ENCODE assay signal across 20 mouse cellular contexts in the genomic region with DNA sequence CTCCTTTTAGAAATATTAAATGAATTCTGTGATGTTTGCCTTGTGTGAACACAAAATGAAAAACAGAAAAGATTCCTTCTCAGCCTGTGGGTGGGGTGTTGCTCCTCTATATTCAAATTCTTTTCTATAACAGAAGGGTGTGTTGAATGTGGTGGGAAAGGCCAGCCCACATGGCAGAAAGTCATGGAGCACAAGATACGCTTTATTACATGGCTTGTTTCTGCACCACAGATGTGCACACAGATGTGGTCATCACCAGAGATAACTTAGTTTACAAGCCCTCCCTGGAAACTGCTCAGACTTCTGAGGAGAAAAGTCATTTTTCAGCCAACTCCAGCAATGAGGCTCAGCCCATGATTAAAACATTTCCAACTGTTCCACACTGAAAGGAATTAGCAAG.
DNase-seq lines count a peak whose midpoint lies in the region; ATAC-seq lines count a peak whose summit lies in the region.
"Had no signal": no experiment of that assay in that cellular context is flagged by ENCODE, and none has a peak within 500 bp of the region (broad histone marks: within the 10 kb centered on the region; RNA-seq: fewer than 3 reads in every experiment).

No protein-coding gene starts in this region.

- whole genome bisulfite sequencing in heart, embryonic 12.5 days: 68% methylated on average over 1 of the region's 1 CpGs
- 94% methylated on average over 1 of the region's 1 CpGs for WGBS in midbrain, embryonic 10.5 days

- no peak overlapping the region for H3K4me3 ChIP-seq in heart, embryonic 12.5 days
- no peak overlapping the region for H3K4me3 ChIP-seq in midbrain, embryonic 10.5 days
- H3K4me3 ChIP-seq: erythroblast, embryonic 14.5 days; forebrain, embryonic 13.5 days; heart, embryonic 13.5 days; liver, embryonic 12.5 days had no signal

- no peaks in the 10 kb centered on the region for H3K36me3 ChIP-seq in heart, embryonic 12.5 days
- no peaks in the 10 kb centered on the region for H3K36me3 ChIP-seq in midbrain, embryonic 10.5 days
- H3K36me3 ChIP-seq: heart, embryonic 13.5 days; liver, embryonic 12.5 days had no signal

- peak; percentile 96 for DNase-seq in heart, adult 11 months
- peak; percentile 50 for DNase-seq in 3T3-L1 (ENCODE audit: low read depth, low spot score)
- DNase-seq in gastrocnemius, adult 8-10 months (ENCODE audit: low spot score in 2 of 2): peak; percentile 13 to 37
- DNase-seq in heart, postnatal 14 days: peak; percentile 19 to 30
- DNase-seq in left cerebral cortex, postnatal 25 days (ENCODE audit: low spot score in 2 of 2): no peak
- no peak for DNase-seq in embryo, embryonic 10.5 days (ENCODE audit: low spot score)
- DNase-seq in midbrain, embryonic 10.5 days (ENCODE audit: low spot score): no peak
- DNase-seq: cerebellum, adult 2 months; cerebellum, postnatal 36 days; kidney, adult 18-20 months; lung, adult 2 months; lung, postnatal 4 days; thymus, postnatal 14 days had no signal

- no peaks in the 10 kb centered on the region for H3K4me1 ChIP-seq in heart, embryonic 12.5 days (replicated peaks)
- H3K4me1 ChIP-seq in midbrain, embryonic 10.5 days: no peaks in the 10 kb centered on the region
- H3K4me1 ChIP-seq: forebrain, embryonic 13.5 days; heart, embryonic 13.5 days; liver, embryonic 12.5 days had no signal

- intact Hi-C loops in heart, postnatal 14 days (cut with DNase I): no loop called here
- intact Hi-C loops in left cerebral cortex, postnatal 25 days (cut with DNase I): no loop called here

- no peaks in the 10 kb centered on the region for H3K9me3 ChIP-seq in heart, embryonic 12.5 days (replicated peaks)
- H3K9me3 ChIP-seq in midbrain, embryonic 10.5 days (replicated peaks): no peaks in the 10 kb centered on the region
- H3K9me3 ChIP-seq: forebrain, embryonic 13.5 days; heart, embryonic 13.5 days; liver, embryonic 12.5 days had no signal

- H3K27me3 ChIP-seq in heart, embryonic 12.5 days (replicated peaks): no peaks in the 10 kb centered on the region
- H3K27me3 ChIP-seq in midbrain, embryonic 10.5 days (ENCODE audit: low read depth, poor library complexity, severe bottlenecking): no peaks in the 10 kb centered on the region
- H3K27me3 ChIP-seq: CH12.LX; forebrain, embryonic 13.5 days; heart, embryonic 13.5 days; liver, embryonic 12.5 days had no signal

- H3K27ac ChIP-seq in heart, embryonic 12.5 days (ENCODE audit: poor library complexity, severe bottlenecking): no peak overlapping the region
- no peak overlapping the region for H3K27ac ChIP-seq in midbrain, embryonic 10.5 days (replicated peaks)
- H3K27ac ChIP-seq: forebrain, embryonic 13.5 days; heart, embryonic 13.5 days; kidney, postnatal 0 days; liver, embryonic 12.5 days had no signal

- H3K9ac ChIP-seq in heart, embryonic 12.5 days: no peak overlapping the region
- H3K9ac ChIP-seq: forebrain, embryonic 13.5 days; heart, embryonic 13.5 days; liver, embryonic 12.5 days had no signal

- ATAC-seq in heart, embryonic 12.5 days (ENCODE audit: insufficient number of reproducible peaks, low FRiP score): no peak
- ATAC-seq: forebrain, embryonic 13.5 days; liver, embryonic 12.5 days had no signal

- H3K4me2 ChIP-seq in heart, embryonic 12.5 days: no peak overlapping the region
- H3K4me2 ChIP-seq: forebrain, embryonic 13.5 days; heart, embryonic 13.5 days; liver, embryonic 12.5 days had no signal

Comparison
In these comparisons a context has a peak if more than half of its experiments do, and no peak if none do; other contexts are left out.
1. DNase-seq: peak in heart, adult 11 months (single experiment), 3T3-L1 (single experiment), gastrocnemius, adult 8-10 months (2 of 2) and heart, postnatal 14 days (2 of 2); none in left cerebral cortex, postnatal 25 days (0 of 2), embryo, embryonic 10.5 days (single experiment) and midbrain, embryonic 10.5 days (single experiment).